Mouse (Mus musculus): ENCODE results near the gene Cd99l2.
"Not testable (repeated sequence)": the region's sequence is repeated elsewhere in the genome, so short reads cannot be mapped to it uniquely, and the experiment has no call there.

Cd99l2 gene

DNA sequence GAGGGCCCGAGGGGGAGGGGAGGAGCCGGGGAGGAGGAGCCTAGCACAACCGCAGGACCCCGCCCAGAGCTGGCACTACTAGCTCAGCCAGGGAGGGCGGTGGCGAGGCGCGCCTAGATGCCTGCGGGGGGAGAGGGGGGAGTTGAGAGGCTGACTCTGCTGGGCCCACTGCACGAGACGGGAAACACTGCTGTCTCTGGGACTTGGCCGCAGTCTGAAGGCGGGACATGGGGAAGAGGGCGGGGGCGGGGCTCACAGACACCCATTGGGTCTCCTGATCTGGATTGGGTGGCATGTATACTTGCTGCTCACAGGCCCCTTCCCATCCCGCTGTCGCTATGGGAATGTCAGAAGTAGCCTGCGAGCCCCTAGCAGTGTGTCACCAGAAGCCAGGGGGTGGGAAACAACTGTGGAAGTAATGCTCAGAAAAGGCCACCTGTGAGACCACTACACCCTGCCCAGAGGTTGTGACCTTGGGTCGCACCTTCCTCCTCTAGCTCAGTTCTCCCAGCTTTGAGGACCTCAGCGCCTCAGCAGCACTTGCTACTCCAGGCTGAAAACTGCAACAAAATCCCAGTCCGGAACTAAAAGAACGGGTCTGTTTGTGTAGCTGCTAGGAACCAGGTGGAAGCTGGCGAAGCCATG lies at the start of gene Cd99l2:
Gene Cd99l2 (minus strand): TSS at position 216 of the 645 bp plus-strand sequence.
- peak; percentile 79 for DNase-seq (ENCODE audit: low spot score)

DNA sequence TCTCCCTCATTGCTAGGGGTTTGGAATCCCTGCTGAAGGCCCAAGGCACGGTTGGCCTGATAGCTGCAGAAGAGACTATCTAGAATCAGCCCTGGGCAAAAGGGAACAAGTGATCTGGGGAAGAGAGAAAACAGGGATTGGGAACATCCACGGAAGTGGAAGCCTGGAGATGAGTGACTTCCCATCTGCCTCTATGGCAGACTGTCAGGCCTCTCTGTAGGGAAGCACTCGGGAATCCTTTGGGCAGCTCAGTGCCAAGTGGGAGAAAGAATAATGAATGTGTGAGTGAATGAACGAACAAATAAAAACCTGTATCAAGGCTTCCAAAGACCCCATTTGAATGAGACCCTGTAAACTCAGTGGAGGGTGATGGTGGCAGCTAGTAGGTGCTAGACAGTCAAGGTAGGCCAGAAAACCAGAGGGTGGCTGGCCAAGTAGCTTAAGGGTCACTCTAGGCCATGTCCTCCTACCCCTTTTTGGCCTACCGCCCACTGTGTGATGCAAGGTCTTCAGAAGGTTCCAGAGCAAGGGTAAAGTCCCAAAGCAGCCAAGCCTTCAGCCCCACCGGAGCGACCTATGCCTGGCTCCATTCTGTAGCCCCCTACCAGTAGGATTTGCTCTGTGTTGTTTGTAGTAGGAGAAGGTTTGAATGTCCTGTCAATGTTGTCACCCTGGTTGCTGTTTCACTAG lies 48.3 kb upstream of the Cd99l2 start:
- DNase-seq (ENCODE audit: low spot score): no peak

DNA sequence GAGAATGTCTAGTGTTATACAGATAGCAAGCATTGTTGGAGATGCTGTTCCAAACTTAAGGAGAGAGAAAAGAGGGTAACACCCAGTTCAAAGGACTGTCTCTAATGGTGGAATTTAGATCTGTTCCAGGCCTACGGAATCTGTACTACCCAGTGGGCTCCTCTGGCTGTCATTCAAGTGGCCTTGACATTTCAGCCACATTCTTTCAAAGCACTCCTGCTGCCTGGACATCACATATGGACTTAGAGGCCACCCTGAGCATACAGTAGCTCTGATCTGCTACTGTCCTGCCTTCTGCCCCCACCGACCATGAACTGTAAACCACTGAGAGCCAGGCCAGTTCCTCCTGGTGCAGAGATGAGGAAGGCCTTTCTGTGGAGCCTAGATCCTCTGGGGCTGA lies 45.1 kb upstream of the Cd99l2 start:
- DNase-seq (ENCODE audit: low spot score): no peak

DNA sequence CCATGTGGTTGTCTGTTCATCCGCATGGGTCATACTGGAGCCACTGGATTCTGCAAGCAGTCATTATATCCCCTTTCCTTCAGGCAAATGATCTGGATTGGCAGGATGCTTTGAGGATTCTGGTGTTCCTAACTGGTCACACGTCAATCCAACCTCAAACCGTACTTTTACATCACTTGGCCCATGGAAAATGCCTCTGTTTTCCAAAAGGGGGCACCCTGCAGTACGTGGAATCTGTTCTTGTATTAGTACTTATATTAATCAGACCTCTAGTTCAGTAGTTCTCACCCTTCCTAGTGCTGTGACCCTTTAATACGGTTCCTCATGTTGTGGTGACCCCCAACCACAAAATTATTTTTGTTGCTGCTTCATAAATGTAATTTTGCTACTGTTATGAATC lies 41.5 kb upstream of the Cd99l2 start:
- DNase-seq (ENCODE audit: low spot score): no peak

DNA sequence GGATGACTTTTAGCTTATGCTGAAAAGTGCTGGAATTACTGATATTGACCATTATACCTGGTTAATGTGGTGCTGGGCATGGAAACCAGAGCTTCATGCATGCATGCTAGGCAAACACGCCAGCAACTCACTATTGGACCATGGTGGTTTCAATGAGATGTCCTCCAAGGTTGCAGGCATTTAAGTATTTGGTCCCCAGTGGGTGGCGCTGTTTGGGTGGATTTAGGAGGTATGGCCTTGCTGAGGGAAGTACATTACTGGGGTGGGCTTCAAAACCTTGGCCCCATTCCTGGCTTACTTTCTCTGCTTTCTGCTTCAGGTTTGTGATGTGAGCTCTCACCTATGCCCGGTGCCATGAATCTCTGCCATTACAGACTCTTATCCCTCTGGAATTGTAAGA lies 40.0 kb upstream of the Cd99l2 start:
- no peak for DNase-seq (ENCODE audit: low spot score)

DNA sequence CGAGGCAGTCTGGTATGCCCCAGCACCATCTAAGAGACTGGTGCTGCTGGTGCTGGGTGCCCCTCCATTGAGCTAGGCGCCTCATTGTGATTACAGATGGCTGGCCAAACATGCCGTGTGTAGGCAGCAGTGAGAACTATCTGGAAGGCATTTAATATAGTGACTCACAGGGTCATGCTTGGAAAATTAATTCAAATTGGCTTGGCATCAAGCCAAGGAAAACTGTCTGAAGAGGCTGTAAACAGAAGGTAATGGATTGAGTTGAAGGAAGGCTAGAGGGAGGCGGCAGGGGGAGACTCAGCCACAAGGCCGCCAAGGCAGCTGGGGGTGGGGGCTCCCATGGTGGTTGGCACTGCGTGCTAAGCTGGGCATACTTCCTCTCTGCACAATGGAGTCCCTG lies 36.0 kb upstream of the Cd99l2 start:
- DNase-seq (ENCODE audit: low spot score): no peak

DNA sequence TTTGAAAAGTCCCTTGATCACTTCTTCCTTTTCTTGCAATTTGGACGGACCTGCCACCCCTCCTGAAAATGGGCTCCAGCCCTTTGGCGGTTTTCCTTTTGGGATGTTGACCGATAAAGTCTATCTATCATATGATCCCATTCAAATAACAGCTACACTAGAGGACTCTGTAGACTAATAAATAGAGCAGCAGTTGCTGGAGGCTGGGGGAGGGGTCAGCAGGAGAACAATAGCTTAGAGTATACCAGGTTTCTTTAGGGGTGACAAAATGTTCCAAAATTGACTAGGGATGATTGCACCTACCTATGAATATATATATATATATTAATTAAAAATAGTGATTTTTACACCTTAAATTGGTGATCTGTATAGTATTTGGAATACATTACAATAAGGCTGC lies 35.5 kb upstream of the Cd99l2 start:
- DNase-seq (ENCODE audit: low spot score): no peak

DNA sequence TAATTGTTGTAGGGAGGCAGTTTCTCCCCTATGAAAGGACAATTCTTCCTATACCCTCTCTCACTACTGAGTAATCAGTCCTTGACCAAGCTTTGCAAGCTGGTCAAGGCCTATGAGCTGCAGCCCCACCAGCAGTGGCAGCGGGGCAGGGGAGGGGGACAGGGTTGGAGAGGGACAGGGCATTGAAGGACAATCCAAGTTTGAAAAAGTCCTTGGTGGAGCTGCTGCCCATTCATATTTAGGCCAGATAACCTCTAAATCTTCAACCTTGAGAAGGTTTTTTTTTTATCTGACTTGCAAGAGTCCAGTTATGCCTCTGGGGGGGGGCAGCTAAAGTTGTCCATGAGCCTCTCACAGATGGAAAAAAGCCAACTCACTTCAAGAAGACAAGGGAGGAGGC lies 34.8 kb upstream of the Cd99l2 start:
- DNase-seq (ENCODE audit: low spot score): no peak

DNA sequence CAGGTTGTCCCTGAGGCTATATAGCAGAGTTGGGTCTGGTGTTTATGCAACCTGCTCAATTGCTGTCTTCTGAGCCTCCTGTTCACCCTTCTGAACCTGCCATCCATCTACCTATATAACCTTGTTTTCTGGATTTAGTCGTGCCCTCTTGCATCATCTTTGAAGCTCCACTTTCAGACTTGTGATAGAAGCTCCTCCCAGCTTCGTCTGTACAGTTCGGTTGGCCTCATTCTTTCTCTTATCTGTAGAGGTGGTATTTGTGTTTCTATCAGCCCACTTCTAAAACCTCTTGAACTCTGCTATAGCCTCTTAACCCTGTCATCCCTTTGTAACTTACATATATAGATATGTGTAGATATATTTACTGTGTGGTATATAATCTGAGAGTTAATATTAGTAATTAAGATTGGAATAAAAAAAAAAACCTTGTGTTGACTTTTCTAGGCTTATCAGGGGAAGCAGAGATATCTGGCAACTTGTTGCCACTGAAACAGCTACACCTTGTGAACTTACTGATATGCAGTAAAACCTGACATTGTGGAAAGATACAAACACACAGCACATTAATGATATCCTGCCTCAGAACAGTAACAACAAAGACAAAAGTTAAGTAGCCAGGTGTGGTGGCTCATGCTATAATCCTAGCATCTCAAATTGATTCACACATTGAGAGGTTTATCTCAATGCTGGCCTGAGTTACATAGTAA lies 33.1 kb upstream of the Cd99l2 start:
- DNase-seq (ENCODE audit: low spot score): no peak

DNA sequence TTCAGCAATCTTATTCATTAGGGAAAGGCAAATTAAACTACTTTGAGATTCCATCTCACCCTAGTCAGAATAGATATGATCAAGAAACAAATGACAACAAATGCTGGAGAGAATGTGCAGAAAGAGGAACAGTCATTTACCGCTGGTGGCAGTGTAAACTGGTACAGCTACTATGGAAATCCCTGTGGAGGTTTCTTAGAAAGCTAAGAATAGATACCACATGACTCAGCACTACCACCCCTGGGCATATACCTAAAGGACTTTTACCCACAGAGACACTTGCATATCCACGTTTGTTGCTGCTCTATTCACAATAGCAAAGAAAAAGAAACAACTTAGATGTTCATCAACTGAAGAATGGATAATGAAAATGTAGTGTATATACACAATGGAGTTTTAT lies 31.7 kb upstream of the Cd99l2 start:
- DNase-seq (ENCODE audit: low spot score): no peak

DNA sequence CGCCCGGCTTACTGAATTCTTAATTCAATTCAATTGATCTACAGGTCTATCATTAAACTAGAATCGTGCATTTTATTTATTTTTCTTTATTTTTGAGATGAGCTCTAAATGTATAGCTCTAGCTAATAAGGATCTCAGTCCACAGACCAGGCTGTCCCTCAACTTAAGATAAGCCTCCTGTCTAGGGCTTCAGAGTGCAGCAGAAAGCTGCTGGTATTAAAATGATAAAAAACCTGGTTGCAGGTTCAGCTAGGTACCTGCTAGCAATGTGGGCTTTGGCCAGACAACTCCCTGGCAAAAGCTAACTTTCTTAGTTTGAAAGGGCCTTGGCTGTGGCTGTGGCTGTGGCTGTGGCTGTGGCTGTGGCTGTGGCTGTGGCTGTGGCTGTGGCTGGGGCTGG lies 30.2 kb upstream of the Cd99l2 start:
- DNase-seq (ENCODE audit: low spot score): no peak

DNA sequence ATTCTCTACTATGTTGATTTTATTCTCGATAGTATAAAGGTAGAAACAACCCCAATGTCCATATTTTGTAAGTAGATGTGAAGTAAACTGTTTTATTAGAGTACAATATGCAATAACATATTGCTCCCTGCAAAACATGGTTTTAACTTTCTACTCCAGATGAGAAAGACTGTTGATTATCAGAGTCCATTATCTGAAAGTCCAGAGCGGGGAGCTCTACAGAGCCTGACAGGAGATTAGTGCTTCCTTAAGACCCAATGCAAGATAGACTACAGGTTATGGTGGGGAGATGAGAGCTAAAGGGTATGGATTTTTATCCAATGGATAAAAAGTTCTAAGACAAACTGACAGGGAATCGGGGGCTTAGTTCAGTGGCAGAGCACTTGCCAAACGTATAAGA lies 26.6 kb upstream of the Cd99l2 start:
- no peak for DNase-seq (ENCODE audit: low spot score)

DNA sequence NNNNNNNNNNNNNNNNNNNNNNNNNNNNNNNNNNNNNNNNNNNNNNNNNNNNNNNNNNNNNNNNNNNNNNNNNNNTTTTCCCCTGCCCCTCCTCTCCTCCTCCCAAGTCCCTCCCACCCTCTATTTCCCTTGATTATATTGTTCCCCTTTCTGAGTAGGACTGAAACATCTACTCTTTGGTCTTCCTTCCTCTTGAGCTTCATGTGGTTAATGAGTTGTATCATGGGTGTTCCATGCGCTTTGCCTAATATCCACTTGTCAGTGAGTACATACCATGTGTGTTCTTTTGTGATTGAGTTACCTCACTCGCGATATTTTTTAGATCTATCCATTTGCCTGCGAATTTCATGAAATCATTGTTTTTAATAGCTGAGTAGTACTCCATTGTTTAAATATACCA lies 13.9 kb upstream of the Cd99l2 start:
- DNase-seq (ENCODE audit: low spot score): not testable (repeated sequence)

DNA sequence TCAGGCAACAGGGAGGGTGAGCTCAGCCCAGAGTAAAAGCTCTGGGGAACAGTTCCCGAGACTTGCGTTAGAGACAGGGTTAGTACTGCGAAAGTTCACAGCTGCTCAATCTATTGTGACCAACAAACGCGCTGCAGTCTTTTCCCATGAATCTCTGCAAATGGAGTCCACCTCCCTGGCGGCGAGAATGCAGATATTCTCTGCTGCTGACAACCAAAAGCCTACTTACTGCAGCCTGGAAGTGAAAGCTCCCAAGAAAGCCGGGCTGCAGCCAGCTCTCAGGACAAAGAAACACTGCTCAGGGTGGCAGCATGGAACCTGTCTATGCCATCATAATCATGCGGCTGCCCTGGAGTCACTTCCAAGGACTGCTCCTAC lies 619 bp upstream of the Cd99l2 start:
- peak; percentile 48 for DNase-seq (ENCODE audit: low spot score)

DNA sequence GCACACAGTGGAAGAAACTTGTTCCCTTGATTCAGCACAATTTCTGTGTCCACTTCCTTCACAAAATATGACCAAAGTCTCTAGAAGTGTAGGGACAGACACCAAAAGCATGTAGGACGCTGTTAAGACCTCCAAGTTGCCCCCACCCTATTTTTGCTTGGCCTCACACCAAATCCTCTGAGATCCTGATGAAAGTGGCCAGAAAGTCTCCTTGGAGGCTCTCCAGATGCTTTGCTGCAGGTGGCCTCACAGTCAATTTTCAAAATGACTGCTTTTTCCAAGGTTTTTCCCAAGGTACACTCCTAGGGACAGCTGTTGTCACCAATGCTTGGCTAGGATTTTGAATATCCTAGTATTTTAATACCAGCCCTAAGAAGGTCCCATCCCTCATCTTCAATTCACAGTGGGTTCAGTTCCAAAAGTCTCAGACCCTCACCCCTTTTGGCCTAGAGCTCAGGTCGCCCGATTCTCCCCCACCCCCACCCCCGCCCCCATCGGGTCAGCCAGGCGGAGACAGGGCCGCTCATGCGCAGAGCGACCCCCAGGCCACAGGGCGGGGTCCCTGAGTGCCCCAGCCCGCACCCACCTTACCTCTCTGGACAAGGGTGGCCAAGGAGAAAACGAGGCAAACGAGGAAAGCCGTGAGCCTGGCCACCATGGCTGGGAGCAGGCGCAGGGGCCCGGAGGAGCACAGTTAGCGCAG lies 567 bp downstream of the Cd99l2 start:
- no peak for DNase-seq (ENCODE audit: low spot score)

DNA sequence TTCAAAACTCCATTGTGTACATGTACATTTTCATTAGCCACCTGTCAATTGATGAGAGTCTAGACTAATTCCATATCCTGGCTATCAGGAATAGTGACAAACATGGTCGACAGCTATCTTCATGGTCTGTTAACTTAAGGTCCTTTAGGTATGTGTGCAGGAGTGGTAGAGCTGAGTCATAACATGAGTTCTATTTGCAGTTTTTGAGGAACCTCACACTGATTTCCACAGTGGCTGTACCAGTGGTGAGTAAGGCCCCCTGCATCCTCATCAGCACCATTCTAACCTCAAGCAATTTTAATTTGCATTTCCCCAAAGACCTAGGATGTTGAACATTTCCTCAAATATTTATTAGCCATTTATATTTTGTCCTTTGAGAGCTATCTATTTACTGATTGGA lies 3.3 kb downstream of the Cd99l2 start:
- DNase-seq (ENCODE audit: low spot score): no peak

DNA sequence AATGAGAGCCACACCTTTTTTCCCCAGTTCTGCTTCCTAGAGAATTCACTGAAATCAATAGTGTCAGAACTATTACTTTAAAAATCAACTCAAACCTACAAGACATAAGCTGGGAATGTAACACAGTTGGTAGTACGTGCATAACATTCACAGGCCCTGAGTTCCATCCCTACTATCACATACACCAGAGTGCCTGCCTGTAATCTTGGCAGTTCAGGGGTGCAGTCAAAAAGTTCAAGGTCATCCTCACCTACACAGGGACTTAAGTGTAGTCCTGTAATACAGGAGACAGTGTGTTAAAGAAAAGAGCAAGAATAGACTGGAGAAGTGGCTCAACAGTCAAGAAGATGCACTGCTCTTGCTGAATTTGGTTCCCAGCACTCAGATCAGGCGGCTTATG lies 10.4 kb downstream of the Cd99l2 start:
- DNase-seq (ENCODE audit: low spot score): no peak

DNA sequence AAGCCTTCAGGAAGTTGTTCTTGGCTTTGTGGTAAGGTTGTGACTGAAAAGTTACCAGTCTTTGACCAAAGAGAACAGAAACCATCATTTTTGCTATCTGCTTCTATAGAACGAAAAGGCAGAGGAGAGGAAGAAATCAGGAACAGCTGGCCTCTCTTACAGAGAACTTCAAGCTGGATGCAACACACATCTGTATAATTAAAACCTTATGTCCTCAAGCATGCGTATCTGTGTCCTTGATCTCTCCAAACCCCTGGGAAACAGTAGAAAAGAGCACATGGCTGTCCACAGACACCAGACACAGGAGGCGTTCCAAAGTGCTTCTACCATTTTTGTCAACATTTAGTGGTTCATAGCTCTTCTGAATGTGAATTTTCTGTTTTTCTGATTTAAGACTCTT lies 16.7 kb downstream of the Cd99l2 start:
- peak; percentile 21 for DNase-seq (ENCODE audit: low spot score)

DNA sequence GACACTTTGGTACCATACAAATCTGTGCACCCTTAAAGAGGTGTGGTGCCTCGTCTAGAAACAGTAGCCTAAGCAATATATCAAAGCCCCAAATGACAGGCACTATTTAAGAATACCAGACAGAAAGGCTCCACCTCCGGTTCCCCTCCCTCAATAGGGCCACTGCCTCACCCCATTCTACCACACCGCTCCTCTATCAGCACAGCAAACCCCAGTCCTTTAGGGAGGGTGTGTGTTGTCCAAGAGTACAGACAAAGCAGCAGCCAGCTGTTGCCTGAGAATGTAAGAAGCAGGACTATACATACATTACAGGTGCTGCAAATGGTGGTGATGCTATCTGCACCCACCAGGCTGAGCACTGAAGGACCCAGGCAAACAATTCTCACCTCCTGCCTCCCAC lies 17.2 kb downstream of the Cd99l2 start:
- no peak for DNase-seq (ENCODE audit: low spot score)

DNA sequence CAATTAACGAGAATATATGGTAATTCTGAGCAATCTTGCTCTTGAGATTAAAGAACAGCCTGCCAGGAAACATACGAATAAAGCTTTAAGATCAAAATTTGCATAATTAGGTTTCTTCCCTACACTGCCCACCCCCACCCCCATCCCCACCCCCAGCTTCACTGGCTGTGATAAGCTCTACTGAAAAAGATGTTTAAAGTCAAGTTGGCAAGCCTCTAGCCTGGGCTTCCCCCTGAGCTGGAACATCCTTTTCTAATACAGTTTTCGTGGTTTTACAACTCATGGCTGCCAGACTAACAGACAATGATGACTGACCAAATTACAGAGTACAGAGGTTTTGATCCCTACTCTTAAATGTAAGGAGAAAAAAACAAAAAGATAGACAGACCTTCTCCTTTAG lies 17.6 kb downstream of the Cd99l2 start:
- no peak for DNase-seq (ENCODE audit: low spot score)

DNA sequence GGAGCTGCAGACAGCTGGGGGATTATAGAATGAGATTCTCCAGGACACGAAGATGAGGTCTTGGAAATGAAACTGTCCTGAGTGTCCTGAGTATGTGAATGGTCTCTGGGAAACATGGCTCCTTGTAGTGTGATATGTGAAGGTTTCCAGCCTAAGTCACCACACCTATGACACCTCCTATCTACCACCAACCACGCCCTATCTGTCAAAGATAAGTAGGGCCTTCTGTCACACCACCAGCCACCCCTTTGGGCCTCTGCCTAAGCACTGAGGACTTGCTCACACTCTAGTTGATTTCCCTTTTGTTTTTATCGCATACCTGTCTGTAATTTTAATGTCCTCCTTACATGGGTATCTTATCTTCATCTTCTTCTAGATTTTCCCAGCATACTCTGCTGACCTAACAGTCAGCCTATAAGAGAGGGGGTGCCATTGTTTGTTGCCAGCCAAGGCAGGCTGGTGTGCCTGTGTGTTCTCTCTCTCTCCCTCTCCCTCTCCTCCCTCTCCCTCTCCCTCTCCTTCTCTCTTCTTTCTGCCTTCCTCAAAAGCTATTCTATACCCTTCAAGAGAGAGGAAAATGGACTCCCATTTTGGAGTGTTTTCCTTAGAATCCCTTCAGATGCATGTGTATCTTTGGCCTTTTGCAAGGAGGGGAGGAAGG lies 18.2 kb downstream of the Cd99l2 start:
- DNase-seq (ENCODE audit: low spot score): no peak

DNA sequence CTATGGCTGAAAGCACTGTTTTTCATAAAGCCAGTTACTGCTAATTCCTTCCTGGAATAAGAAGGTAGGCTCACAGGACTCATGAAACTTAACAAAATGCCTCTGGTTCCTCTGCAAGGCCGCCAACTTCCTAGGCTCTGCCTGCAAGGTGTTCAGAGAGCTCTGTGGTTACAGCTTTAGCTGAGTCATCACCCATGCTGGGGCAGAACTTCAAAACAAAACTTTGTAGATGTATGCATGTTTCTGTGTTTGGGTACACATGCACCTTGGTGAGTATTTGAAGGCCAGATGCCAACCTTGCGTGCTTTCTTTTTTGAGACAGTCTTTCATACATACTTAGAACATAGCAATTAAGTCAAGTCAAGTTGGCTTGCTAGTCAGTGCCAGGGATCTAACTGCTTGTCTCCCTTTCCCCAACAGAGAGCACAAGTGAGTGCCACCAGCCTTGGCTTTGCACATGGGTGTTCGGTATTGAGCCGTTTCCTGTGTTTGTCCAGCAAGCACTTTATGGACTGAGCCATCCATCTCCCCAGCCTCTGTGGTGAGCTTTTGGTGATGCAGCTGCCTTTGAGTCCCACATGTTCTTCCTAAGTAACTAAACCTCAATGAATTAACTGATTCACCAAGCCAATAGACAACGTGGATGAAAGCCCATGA lies 23.9 kb downstream of the Cd99l2 start:
- no peak for DNase-seq (ENCODE audit: low spot score)
